Mouse (Mus musculus): ENCODE measurements around the gene Gstm1. TPM values are rescaled to one million over a fixed set of nuclear protein-coding genes. Genes with fewer than 3 reads are reported as not detected.
A peak's percentile ranks its signal among the peaks of the same experiment; 100 is the strongest.
"Not testable (repeated sequence)": the region's sequence is repeated elsewhere in the genome, so short reads cannot be mapped to it uniquely, and the experiment has no call there.

Gene Gstm1
- total RNA-seq (2021): 100 to 1,000 TPM; 423 to 620 TPM
- long read RNA-seq, experiment 1, transcript Gstm1-201 (8 exons, 1,289 nt): major isoform, 209 of 231 reads
- long read RNA-seq, experiment 1, partial matches to known transcripts: 10 of 231 reads
- long read RNA-seq, experiment 1, other reads (novel, unspliced or antisense): 9 of 231 reads
- long read RNA-seq, experiment 2, transcript Gstm1-201 (8 exons, 1,289 nt): major isoform, 398 of 471 reads
- long read RNA-seq, experiment 2, partial matches to known transcripts: 23 of 471 reads
- long read RNA-seq, experiment 2, other reads (novel, unspliced or antisense): 47 of 471 reads

- DNase-seq (ENCODE audit: low spot score in 2 of 2): peak; percentile 84 to 85
Measured at GRCm38 (mm10) chr3:108017473-108018189, at the start of gene Gstm1. Gene Gstm1, minus strand, starts transcription at chr3:108017973.

- no peak for DNase-seq (ENCODE audit: low spot score in 2 of 2)
Measured at GRCm38 (mm10) chr3:108067370-108067934, 49.7 kb upstream of the Gstm1 start.

GRCm38 (mm10) chr3:108065551-108065950 lies 47.8 kb upstream of the Gstm1 start:
- DNase-seq (ENCODE audit: low spot score in 2 of 2): no peak

GRCm38 (mm10) chr3:108064672-108065071 lies 46.9 kb upstream of the Gstm1 start:
- no peak for DNase-seq (ENCODE audit: low spot score in 2 of 2)

GRCm38 (mm10) chr3:108062648-108063047 lies 44.9 kb upstream of the Gstm1 start:
- peak in 1 of 2 experiments; percentile 8 for DNase-seq (ENCODE audit: low spot score in 2 of 2)

- peak in 1 of 2 experiments; percentile 48 for DNase-seq (ENCODE audit: low spot score in 2 of 2)
Measured at GRCm38 (mm10) chr3:108061420-108061819, 43.6 kb upstream of the Gstm1 start.

GRCm38 (mm10) chr3:108050493-108050892 lies 32.7 kb upstream of the Gstm1 start:
- DNase-seq (ENCODE audit: low spot score in 2 of 2): no peak

GRCm38 (mm10) chr3:108048306-108048705 lies 30.5 kb upstream of the Gstm1 start:
- DNase-seq (ENCODE audit: low spot score in 2 of 2): no peak

GRCm38 (mm10) chr3:108046944-108047655 lies 29.3 kb upstream of the Gstm1 start:
- no peak for DNase-seq (ENCODE audit: low spot score in 2 of 2)

- peak; percentile 78 to 83 for DNase-seq (ENCODE audit: low spot score in 2 of 2)
Measured at GRCm38 (mm10) chr3:108044394-108045140, 26.8 kb upstream of the Gstm1 start, which contains the start of gene Gstm4. Gene Gstm4, minus strand, starts transcription at chr3:108044894.

- no peak for DNase-seq (ENCODE audit: low spot score in 2 of 2)
Measured at GRCm38 (mm10) chr3:108033156-108033555, 15.4 kb upstream of the Gstm1 start.

- DNase-seq (ENCODE audit: low spot score in 2 of 2): no peak
Measured at GRCm38 (mm10) chr3:108032113-108032512, 14.3 kb upstream of the Gstm1 start.

GRCm38 (mm10) chr3:108028641-108029365 lies 11.0 kb upstream of the Gstm1 start:
- no peak for DNase-seq (ENCODE audit: low spot score in 2 of 2)

GRCm38 (mm10) chr3:108026597-108026996 lies 8.8 kb upstream of the Gstm1 start:
- no peak for DNase-seq (ENCODE audit: low spot score in 2 of 2)

GRCm38 (mm10) chr3:108026049-108026448 lies 8.3 kb upstream of the Gstm1 start:
- no peak for DNase-seq (ENCODE audit: low spot score in 2 of 2)

GRCm38 (mm10) chr3:108025318-108025717 lies 7.5 kb upstream of the Gstm1 start:
- DNase-seq (ENCODE audit: low spot score in 2 of 2): no peak

- DNase-seq (ENCODE audit: low spot score in 2 of 2): no peak
Measured at GRCm38 (mm10) chr3:108022650-108023049, 4.9 kb upstream of the Gstm1 start.

- DNase-seq (ENCODE audit: low spot score in 2 of 2): not testable (repeated sequence)
Measured at GRCm38 (mm10) chr3:108020351-108021022, 2.7 kb upstream of the Gstm1 start.

- DNase-seq (ENCODE audit: low spot score in 2 of 2): not testable (repeated sequence)
Measured at GRCm38 (mm10) chr3:108019226-108019625, 1.5 kb upstream of the Gstm1 start.

Measured in adrenal gland, adult 18-20 months (tissue).